Comparison of ENCODE assay signal across 15 mouse cellular contexts in genomic region chr11:72846685-72847084, GRCm38 (mm10).
"Had no signal": no experiment of that assay in that cellular context is flagged by ENCODE, and none has a peak within 500 bp of the region (broad histone marks: within the 10 kb centered on the region; RNA-seq: fewer than 3 reads in every experiment).

No protein-coding gene starts in this region.

- H3K4me1 ChIP-seq: limb, embryonic 12.5 days; limb, embryonic 15.5 days; lung, embryonic 15.5 days; neural tube, embryonic 13.5 days had no signal

- H3K27ac ChIP-seq: limb, embryonic 12.5 days; limb, embryonic 15.5 days; liver, embryonic 14.5 days; lung, embryonic 15.5 days; neural tube, embryonic 13.5 days had no signal

- H3K9me3 ChIP-seq: limb, embryonic 12.5 days; limb, embryonic 15.5 days; lung, embryonic 15.5 days; megakaryocyte, embryonic 14.5 days; neural tube, embryonic 13.5 days had no signal

- H3K9ac ChIP-seq: limb, embryonic 12.5 days; limb, embryonic 15.5 days; liver, embryonic 14.5 days; lung, embryonic 15.5 days; neural tube, embryonic 13.5 days had no signal

- H3K4me3 ChIP-seq: limb, embryonic 12.5 days; limb, embryonic 15.5 days; lung, embryonic 15.5 days; megakaryocyte, embryonic 14.5 days; neural tube, embryonic 13.5 days had no signal

- DNase-seq: kidney, adult 9 months; kidney, postnatal 14 days; kidney, postnatal 4 days; left cerebral cortex, postnatal 4 days; lung, postnatal 10 days; lung, postnatal 36 days; midbrain, embryonic 14.5 days; thymus, adult 18-20 months; thymus, postnatal 36 days had no signal
